Mouse (Mus musculus): ENCODE results near the gene Ppp1r13b. TPM values are rescaled to one million over a fixed set of nuclear protein-coding genes. Genes with fewer than 3 reads are reported as not detected.

The Ppp1r13b gene
- polyA plus RNA-seq, 1 experiment from 2014 or later = 16.9 TPM

DNA sequence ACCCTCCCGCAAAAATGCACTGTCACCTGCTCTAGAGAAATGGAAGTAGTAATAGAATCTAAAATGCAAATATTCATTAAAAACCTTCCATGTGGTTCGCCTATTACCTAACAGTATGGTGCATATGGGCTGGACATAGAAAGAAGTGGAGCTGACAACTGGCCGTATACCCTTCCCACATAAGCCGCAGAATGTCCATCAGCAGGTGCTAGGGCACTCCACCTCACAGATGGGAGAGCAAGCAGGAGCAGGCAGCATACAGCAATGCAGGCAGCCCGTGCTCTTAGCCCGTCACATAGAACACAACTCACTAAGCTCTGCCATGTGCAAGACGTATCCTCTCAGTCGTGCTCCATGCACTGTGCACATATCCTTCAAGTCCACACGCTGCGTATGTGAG is 61.1 kb downstream of the Ppp1r13b start:
- ATAC-seq (ENCODE audit: insufficient number of reproducible peaks, low FRiP score, low TSS enrichment, low read depth) = no peak
- Histone ChIP-seq H3K4me2 (replicated peaks) (no peak overlapping the region), H3K36me3 (peaks cover 15% of the 10 kb centered on the region; the same call in 1 of the 2 replicates), H3K9me3 (replicated peaks) (no peaks in the 10 kb centered on the region), H3K27me3 (no peaks in the 10 kb centered on the region), H3K27ac (replicated peaks) (no peak overlapping the region), H3K4me1 (peaks cover 7% of the 10 kb centered on the region; the same call in 1 of the 2 replicates), H3K9ac (no peak overlapping the region), H3K4me3 (replicated peaks) (no peak overlapping the region)
- WGBS = 87% methylated on average over 10 of the region's 10 CpGs

DNA sequence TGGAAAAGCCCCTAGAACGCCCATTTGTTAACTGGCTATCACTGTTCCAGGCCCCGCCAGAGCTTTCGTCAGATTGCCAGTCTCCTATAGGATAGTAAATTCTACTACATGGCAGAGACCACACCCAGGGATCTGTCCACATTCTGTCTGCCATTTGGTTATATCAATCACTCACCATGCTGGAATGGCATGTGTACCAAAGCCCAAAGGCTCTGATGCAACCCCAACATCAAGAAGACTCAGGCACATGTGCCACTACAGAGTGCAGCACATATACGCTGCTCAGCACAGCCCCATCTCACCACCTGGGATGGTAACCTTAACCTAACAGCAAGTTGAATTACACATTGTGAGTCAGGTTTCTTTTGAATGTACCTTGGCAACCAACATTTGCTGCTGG is 62.0 kb downstream of the Ppp1r13b start:
- H3K9me3 ChIP-seq (replicated peaks) = no peaks in the 10 kb centered on the region
- H3K9ac ChIP-seq = no peak overlapping the region
- H3K4me2 ChIP-seq (replicated peaks) = no peak overlapping the region
- H3K27ac ChIP-seq (replicated peaks) = no peak overlapping the region
- peaks cover 21% of the 10 kb centered on the region for H3K36me3 ChIP-seq
- no peaks in the 10 kb centered on the region for H3K27me3 ChIP-seq
- peaks cover 7% of the 10 kb centered on the region; the same call in 1 of the 2 replicates for H3K4me1 ChIP-seq
- H3K4me3 ChIP-seq (replicated peaks) = no peak overlapping the region
- 89% methylated on average over 4 of the region's 4 CpGs for WGBS
- ATAC-seq (ENCODE audit: insufficient number of reproducible peaks, low FRiP score, low TSS enrichment, low read depth) = no peak; the same call in 1 of the 2 replicates

DNA sequence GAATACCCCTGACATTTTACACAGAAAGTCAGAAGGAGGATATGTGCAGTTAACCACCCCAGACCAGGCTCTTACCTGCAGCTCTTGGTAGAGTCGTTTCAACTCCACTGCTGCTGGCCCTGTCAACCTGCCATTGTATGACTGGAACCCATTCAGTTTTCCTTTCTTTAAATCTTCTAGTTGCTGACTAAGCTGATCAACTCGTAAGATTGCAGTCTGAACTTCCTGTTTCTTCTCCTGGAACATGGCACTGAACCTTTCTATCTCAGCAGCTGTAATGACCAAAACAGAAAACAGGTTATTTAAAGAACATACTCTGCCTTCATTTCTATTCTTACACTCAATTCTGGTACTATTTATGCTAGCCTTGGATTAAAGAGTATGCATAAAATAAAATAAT is 64.4 kb downstream of the Ppp1r13b start:
- ATAC-seq (ENCODE audit: insufficient number of reproducible peaks, low FRiP score, low TSS enrichment, low read depth) = no peak
- H3K4me1 ChIP-seq = peaks cover 6% of the 10 kb centered on the region; the same call in 1 of the 2 replicates
- H3K9me3 ChIP-seq (replicated peaks) = no peaks in the 10 kb centered on the region
- peaks cover 36% of the 10 kb centered on the region for H3K36me3 ChIP-seq
- H3K4me3 ChIP-seq (replicated peaks) = no peak overlapping the region
- H3K27me3 ChIP-seq = no peaks in the 10 kb centered on the region
- H3K9ac ChIP-seq = no peak overlapping the region
- no peak overlapping the region for H3K27ac ChIP-seq (replicated peaks)
- WGBS = 37% methylated on average over 2 of the region's 2 CpGs
- no peak overlapping the region for H3K4me2 ChIP-seq (replicated peaks)

DNA sequence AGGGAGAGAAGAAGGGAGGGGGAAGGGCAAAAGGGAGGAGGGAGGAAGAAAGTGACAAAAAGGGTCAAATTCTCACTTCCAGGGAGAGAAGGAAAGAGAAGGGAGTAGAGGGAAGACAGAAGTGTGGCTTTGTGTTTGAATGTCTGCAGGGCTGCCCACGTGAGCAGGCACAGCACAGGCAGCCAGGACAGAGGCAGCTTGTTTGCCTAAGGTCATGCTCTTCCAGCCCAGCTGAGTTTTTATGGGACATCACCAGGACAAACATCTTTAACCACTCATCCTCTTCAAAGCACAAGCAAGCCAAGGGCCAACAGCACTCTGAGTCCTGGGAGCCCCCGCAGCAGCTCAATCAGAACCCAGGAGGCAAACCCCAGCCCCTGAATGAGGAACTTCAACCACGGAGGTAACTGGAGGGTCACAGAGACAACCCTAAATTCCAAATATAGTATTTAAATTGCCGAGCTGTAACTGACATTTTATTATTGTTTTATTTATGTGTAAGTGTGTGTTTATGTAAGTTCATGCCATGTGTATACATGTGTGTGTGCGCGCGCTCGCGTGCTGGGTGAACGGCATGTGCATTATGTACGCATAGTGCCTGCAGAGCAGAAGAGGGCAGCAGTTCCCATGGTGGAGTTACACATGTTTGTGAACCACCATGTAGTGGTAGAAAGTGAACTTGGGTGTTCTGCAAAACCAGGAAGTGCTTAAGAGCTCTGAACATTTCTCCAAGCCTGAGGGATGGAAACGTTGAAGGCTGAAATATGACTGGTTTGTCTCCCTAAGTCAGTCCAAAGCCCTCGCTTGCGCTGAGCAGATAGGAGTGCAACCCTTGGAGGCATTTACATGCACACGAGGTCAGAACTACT is 65.1 kb downstream of the Ppp1r13b start:
- H3K36me3 ChIP-seq = peaks cover 42% of the 10 kb centered on the region
- no peak for ATAC-seq (ENCODE audit: insufficient number of reproducible peaks, low FRiP score, low TSS enrichment, low read depth)
- H3K27me3 ChIP-seq = no peaks in the 10 kb centered on the region
- H3K4me3 ChIP-seq (replicated peaks) = no peak overlapping the region
- no peak overlapping the region for H3K4me2 ChIP-seq (replicated peaks)
- H3K9me3 ChIP-seq (replicated peaks) = no peaks in the 10 kb centered on the region
- no peak overlapping the region for H3K27ac ChIP-seq (replicated peaks)
- no peak overlapping the region for H3K9ac ChIP-seq
- no peaks in the 10 kb centered on the region for H3K4me1 ChIP-seq
- WGBS = 71% methylated on average over 15 of the region's 15 CpGs

DNA sequence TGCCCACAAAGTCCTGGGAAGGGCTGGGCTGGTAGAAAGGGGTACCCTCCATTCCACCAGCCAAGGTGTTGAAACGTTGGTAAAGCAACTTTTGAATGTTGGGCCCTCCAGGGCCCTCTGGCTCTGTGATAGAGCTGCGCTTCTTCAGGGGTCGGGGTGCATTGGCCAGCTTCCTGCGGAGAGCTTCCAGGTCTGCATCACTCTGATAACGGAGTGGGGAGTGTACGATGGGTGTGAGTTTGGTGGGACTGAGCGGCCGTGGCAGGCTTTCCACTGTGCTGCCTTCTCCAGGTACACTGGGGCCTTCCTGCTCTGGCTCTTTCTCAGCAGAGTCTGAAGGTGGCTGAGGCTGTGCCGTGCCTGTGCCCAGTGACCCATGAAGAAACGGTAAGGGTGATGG is 74.5 kb downstream of the Ppp1r13b start:
- Histone ChIP-seq H3K4me3 (replicated peaks) (no peak overlapping the region), H3K9me3 (replicated peaks) (no peaks in the 10 kb centered on the region), H3K36me3 (peaks cover 94% of the 10 kb centered on the region), H3K4me2 (replicated peaks) (no peak overlapping the region), H3K27ac (replicated peaks) (no peak overlapping the region), H3K27me3 (no peaks in the 10 kb centered on the region), H3K9ac (no peak overlapping the region), H3K4me1 (no peaks in the 10 kb centered on the region)
- 88% methylated on average over 10 of the region's 10 CpGs for WGBS
- ATAC-seq (ENCODE audit: insufficient number of reproducible peaks, low FRiP score, low TSS enrichment, low read depth) = no peak

DNA sequence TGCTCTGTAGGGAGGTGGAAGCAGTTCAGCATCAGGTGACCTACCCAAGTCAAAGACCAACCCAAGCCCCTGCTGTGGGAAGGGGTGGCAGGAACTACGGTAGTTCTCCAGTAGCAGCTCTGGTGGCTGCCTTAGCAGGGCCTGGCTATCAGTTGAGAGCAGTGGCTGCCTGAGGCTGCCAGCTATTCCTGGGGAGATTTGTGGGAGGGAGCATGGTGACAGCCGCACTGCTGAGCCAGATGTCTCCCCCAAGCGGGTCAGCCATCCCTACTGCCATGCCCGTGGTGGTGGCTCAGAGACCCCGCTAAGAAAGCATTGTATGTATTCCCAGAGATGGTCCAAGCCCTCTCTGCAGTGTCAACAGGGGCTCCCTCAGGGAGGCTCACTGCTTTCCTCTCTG is 75.3 kb downstream of the Ppp1r13b start:
- 84% methylated on average over 5 of the region's 5 CpGs for WGBS
- peaks cover 94% of the 10 kb centered on the region for H3K36me3 ChIP-seq
- H3K27me3 ChIP-seq = no peaks in the 10 kb centered on the region
- H3K4me1 ChIP-seq = no peaks in the 10 kb centered on the region
- H3K4me3 ChIP-seq (replicated peaks) = no peak overlapping the region
- H3K4me2 ChIP-seq (replicated peaks) = no peak overlapping the region
- no peak overlapping the region for H3K9ac ChIP-seq
- H3K9me3 ChIP-seq (replicated peaks) = no peaks in the 10 kb centered on the region
- H3K27ac ChIP-seq (replicated peaks) = no peak overlapping the region
- no peak for ATAC-seq (ENCODE audit: insufficient number of reproducible peaks, low FRiP score, low TSS enrichment, low read depth)

DNA sequence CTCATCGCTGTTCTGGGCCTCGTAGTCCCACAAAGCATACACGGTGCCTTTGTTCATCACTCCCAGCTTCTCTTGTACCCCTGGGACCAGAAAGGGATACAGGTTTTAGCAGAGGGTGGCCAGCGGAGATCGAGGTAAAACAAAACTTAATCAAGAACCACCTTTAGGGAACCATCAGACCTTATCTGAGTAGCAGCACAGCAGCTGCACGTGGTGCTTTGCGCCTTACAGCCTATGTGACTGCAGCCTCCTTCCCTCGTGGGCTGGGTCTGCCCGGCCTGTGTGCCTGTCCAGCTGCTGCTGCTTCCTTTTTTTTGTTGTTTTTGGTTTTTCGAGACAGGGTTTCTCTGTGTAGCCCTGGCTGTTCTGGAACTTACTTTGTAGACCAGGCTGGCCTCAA is 77.5 kb downstream of the Ppp1r13b start:
- Histone ChIP-seq H3K4me3 (replicated peaks) (no peak overlapping the region), H3K4me1 (no peaks in the 10 kb centered on the region), H3K9me3 (replicated peaks) (no peaks in the 10 kb centered on the region), H3K27me3 (no peaks in the 10 kb centered on the region), H3K36me3 (peaks cover 96% of the 10 kb centered on the region), H3K9ac (no peak overlapping the region), H3K27ac (replicated peaks) (no peak overlapping the region), H3K4me2 (replicated peaks) (no peak overlapping the region)
- no peak for ATAC-seq (ENCODE audit: insufficient number of reproducible peaks, low FRiP score, low TSS enrichment, low read depth)
- 83% methylated on average over 10 of the region's 10 CpGs for WGBS

DNA sequence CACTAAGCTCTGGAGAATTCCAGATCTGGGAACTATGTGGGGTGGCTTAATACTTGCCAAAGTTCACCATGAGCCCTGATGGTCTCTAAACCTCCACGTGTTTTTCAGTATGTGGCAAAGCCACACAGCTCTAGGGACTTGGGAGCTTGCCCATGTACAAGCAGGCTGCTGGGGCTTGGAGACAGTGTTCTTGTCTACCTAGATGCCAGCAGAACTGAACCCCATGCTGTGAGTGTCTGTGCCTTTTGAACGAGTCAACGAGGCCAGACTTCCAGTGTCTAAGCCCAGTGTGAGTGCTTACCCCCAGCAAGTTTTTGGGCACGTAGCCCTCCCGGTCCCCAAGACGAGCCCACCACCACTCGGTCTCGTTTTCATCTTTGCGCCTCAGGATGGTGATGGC is 78.0 kb downstream of the Ppp1r13b start:
- no peak overlapping the region for H3K9ac ChIP-seq
- WGBS = 77% methylated on average over 9 of the region's 9 CpGs
- H3K9me3 ChIP-seq (replicated peaks) = no peaks in the 10 kb centered on the region
- H3K4me3 ChIP-seq (replicated peaks) = no peak overlapping the region
- H3K36me3 ChIP-seq = peaks cover 96% of the 10 kb centered on the region
- no peak overlapping the region for H3K4me2 ChIP-seq (replicated peaks)
- H3K27ac ChIP-seq (replicated peaks) = peak overlapping the region; percentile 18; the same call in 1 of the 2 replicates
- ATAC-seq (ENCODE audit: insufficient number of reproducible peaks, low FRiP score, low TSS enrichment, low read depth) = no peak
- H3K4me1 ChIP-seq = no peaks in the 10 kb centered on the region
- no peaks in the 10 kb centered on the region for H3K27me3 ChIP-seq

DNA sequence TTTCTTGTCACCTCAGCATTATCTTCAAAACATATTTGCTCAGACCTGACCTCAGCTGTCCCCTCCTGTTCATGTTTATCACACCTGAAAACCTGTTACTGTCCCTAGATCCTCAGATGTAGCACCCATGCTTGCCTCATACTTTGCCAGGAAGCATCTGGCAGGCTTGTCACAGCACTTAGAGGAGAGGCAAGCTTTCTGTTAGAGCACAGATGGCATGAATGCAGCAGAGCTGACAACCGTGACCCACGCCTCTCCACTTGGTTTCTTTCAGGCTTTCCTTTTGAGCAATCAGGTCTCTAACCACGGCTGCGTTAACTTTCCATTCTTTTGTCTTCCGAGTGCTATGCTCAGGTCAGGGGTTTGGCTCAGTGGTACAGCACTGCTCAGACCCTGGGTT is 78.5 kb downstream of the Ppp1r13b start:
- H3K9ac ChIP-seq = no peak overlapping the region
- 55% methylated on average over 5 of the region's 5 CpGs for WGBS
- peak overlapping the region; percentile 18; the same call in 1 of the 2 replicates for H3K27ac ChIP-seq (replicated peaks)
- H3K4me2 ChIP-seq (replicated peaks) = no peak overlapping the region
- no peak overlapping the region for H3K4me3 ChIP-seq (replicated peaks)
- no peaks in the 10 kb centered on the region for H3K27me3 ChIP-seq
- no peaks in the 10 kb centered on the region for H3K4me1 ChIP-seq
- no peaks in the 10 kb centered on the region for H3K9me3 ChIP-seq (replicated peaks)
- peaks cover 96% of the 10 kb centered on the region for H3K36me3 ChIP-seq
- ATAC-seq (ENCODE audit: insufficient number of reproducible peaks, low FRiP score, low TSS enrichment, low read depth) = no peak

DNA sequence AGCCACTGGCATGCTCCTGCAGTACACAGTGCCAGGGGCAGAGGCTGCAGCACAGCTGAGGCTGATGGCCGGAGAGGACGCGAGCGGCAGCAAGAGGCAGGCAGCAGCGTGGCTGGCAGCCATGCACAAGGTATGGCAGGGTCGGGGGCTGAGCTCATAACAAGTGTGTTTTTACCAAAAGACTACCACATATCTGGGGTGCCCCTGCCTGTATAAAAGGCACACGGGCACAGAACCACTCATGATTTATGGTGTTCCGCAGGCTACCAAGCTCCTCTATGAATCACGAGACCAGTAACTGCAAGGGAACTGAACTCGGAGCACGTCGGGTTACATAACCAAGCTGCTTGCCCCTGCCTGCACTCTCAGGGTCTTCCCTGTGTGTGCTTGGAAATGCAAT is 80.4 kb downstream of the Ppp1r13b start:
- WGBS = 95% methylated on average over 12 of the region's 12 CpGs
- Histone ChIP-seq H3K27ac (replicated peaks) (no peak overlapping the region), H3K27me3 (no peaks in the 10 kb centered on the region), H3K4me3 (replicated peaks) (no peak overlapping the region), H3K4me2 (replicated peaks) (no peak overlapping the region), H3K4me1 (no peaks in the 10 kb centered on the region), H3K9me3 (replicated peaks) (no peaks in the 10 kb centered on the region), H3K36me3 (peaks cover 95% of the 10 kb centered on the region), H3K9ac (no peak overlapping the region)
- no peak for ATAC-seq (ENCODE audit: insufficient number of reproducible peaks, low FRiP score, low TSS enrichment, low read depth)

DNA sequence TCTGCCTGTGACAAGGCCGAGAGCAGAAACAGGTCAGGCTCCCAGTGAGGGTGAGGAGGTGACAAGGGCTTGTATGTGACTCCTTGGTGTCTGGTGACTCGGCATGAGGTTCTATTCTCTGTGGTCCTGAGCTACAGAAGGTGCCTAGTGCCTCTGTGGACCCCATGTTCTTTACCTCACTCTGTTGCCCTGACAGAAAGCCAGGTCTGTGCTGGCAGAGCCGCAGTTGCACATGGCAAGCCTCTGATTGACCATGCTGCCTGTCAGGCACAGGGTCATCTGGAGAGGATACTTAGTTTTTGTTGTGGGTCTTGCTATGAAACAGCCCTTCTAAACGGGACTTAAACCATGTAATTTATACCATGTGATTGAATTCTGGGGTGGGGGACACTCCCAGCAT is 86.0 kb downstream of the Ppp1r13b start:
- Histone ChIP-seq H3K4me1 (peaks cover 35% of the 10 kb centered on the region), H3K36me3 (peaks cover 48% of the 10 kb centered on the region), H3K4me2 (replicated peaks) (no peak overlapping the region), H3K9me3 (replicated peaks) (no peaks in the 10 kb centered on the region), H3K9ac (no peak overlapping the region), H3K4me3 (replicated peaks) (no peak overlapping the region), H3K27ac (replicated peaks) (peak overlapping the region; percentile 12; the same call in 1 of the 2 replicates), H3K27me3 (no peaks in the 10 kb centered on the region)
- WGBS = 52% methylated on average over 4 of the region's 4 CpGs
- peak; percentile 17; the same call in 1 of the 2 replicates for ATAC-seq (ENCODE audit: insufficient number of reproducible peaks, low FRiP score, low TSS enrichment, low read depth)

DNA sequence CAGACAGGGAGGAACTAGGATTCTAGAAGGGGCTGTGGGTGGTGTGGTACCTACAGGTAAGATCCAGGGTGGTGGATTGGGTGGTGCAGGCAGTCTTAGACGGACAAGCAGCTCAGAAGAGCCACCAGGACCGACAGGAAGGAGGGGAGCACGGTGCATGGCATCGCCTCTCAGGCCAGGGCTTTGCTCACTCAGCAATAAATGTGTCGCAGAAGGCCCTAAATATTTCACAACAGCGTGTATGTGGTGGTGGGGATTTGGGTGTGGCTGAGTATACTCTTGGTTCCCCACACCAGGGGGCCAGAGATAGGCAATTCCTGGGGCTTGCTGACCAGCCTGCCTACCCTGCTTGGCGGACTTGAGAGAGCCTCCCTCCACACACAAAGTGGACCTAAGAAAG is 87.2 kb downstream of the Ppp1r13b start:
- H3K4me2 ChIP-seq (replicated peaks) = no peak overlapping the region
- no peak overlapping the region for H3K9ac ChIP-seq
- peaks cover 35% of the 10 kb centered on the region for H3K36me3 ChIP-seq
- WGBS = 77% methylated on average over 7 of the region's 7 CpGs
- H3K9me3 ChIP-seq (replicated peaks) = no peaks in the 10 kb centered on the region
- no peak overlapping the region for H3K27ac ChIP-seq (replicated peaks)
- H3K4me3 ChIP-seq (replicated peaks) = no peak overlapping the region
- peaks cover 47% of the 10 kb centered on the region for H3K4me1 ChIP-seq
- ATAC-seq (ENCODE audit: insufficient number of reproducible peaks, low FRiP score, low TSS enrichment, low read depth) = no peak
- no peaks in the 10 kb centered on the region for H3K27me3 ChIP-seq

Data from embryonic facial prominence, embryonic 15.5 days (tissue).